Mouse (Mus musculus) lung, adult 2 months (tissue): ENCODE results near the gene Rps6kc1. TPM values are rescaled to one million over a fixed set of nuclear protein-coding genes. Genes with fewer than 3 reads are reported as not detected.

Experiments
- DNase-seq: peaks from one replicate; pipeline ENCODE4 v3.0.0; 2022
- H3K4me1 ChIP-seq: fragments of 200-500 bp; 2 replicates; pipeline ENCODE4 v1.6.1; 2011; ENCODE audit warnings: low read length; ENCODE audit not compliant: control insufficient read depth, insufficient read depth
- H3K4me3 ChIP-seq: fragments of 200-500 bp; replicated peaks from 2 replicates; pipeline ENCODE3; 2011; ENCODE audit warnings: low read depth, mild to moderate bottlenecking, control low read depth, low read length; ENCODE audit errors: extremely low read depth
- CTCF ChIP-seq: fragments of 200-500 bp; IDR thresholded peaks from 2 replicates; pipeline ENCODE4 v1.5.1; 2011; ENCODE audit warnings: mild to moderate bottlenecking, low read length, control low read depth; ENCODE audit not compliant: insufficient read depth
- POLR2A ChIP-seq: fragments of 200-500 bp; IDR thresholded peaks from 2 replicates; pipeline ENCODE4 v1.6.1; 2011; ENCODE audit warnings: low read depth, mild to moderate bottlenecking, control low read depth, low read length, borderline replicate concordance; ENCODE audit errors: extremely low read depth
- WGBS: fragments of 180-500 bp; shearing (Covaris S2); methylation state at CpG from one replicate; pipeline ENCODE4 v1.1.7; 2018; 5-methylcytosine and 5-hydroxymethylcytosine counted together
- polyA plus RNA-seq: library from polyadenylated mRNA; depleted of rRNA; stranded (reverse); fragments of >200 nt; gene quantifications from 2 replicates; pipeline ENCODE4 v1.2.3, GENCODE M21; 2012; rRNA removed

The Rps6kc1 gene
- 5.7 and 9.7 TPM in 2 replicates for polyA plus RNA-seq

DNA sequence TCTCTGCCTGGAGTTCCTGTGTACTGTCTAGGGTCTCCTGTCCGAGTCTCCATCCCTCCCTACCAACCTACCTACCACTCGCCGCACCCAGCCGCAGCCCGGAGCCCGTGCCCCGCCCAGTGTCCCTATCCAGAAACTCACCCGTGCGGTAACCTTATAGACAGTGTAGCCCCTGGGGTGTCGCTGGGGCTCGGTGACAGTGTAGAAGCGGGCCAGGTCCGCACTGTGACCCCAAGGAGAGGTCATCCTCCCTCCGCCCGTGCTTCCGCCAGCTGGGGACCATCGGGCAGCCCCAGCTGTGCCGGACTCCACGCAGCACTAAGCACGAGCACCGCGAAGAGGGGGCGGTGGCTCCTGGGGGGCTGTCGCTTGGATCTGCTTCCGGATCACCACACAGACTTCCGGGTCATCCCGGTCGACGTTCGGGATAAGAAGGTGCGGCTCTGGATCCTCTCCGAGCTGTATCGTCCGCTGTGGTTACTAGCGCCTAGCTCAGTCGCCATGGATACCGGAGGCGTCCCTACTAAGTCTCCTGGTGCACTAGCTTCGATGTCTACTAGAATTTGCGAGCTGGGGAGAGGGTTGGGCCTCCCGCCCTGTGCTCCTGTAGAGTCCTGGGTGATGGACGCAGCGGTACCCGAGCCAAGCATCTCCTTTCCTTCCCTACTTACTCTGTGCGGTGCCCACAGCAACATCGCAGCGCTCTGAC is at the start of gene Rps6kc1:
Rps6kc1 (minus strand) TSS at position 356 of the 709 bp plus-strand sequence.
- peak; percentile 84 for DNase-seq
- WGBS = under 1% methylated on average over 47 of the region's 47 CpGs
- Histone ChIP-seq H3K4me1 (peaks cover 5% of the 10 kb centered on the region; the same call in 1 of the 2 replicates), H3K4me3 (peak within 1 kb of the TSS; percentile 91)
- TF ChIP-seq POLR2A (peak; percentile 96), CTCF (no peak)

DNA sequence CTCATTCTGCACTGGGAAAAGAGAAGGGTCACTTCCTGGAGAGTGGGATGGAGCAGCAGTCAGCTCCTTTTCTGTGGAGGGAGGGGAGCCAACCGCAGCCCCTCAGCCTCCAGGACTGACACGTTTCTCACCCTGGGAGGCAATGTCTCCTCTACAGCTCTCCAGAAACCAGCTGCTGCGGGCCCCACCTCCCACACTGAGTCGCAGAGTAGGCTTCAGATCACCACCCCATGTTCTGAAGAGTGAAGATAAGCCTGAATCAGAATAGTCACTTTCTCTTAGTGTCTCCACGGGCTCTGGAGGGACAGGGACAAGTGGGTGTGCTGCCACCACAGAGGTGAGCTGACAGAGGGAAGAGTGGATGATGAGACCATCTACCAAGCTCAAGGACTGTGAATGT is 47.3 kb upstream of the Rps6kc1 start:
- no peak overlapping the region for H3K4me3 ChIP-seq
- TF ChIP-seq CTCF = no peak
- TF ChIP-seq POLR2A = no peak
- WGBS = 67% methylated on average over 5 of the region's 5 CpGs
- no peaks in the 10 kb centered on the region for H3K4me1 ChIP-seq
- no peak for DNase-seq

DNA sequence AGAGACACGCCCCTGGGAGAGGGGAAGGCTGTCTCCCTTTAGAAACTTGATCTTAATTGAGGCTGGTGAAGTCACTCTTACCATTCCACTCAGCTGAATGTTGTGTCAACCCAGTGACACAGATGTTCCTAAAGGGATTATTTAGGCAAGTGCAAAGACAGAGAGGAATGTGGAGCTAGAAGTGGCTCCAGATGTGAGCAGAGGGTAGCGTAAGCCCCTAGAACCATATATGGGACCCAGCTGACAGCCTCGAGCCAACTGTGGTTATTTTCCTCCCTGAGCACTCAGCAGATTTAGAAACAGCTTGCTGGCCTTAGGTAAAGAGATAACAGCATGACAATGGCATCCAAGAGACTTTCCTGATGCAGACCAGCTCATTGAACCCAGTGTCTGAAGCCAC is 41.4 kb upstream of the Rps6kc1 start:
- TF ChIP-seq POLR2A (no peak), CTCF (no peak)
- DNase-seq = no peak
- 75% methylated on average over 3 of the region's 3 CpGs for WGBS
- Histone ChIP-seq H3K4me1 (no peaks in the 10 kb centered on the region), H3K4me3 (no peak overlapping the region)

DNA sequence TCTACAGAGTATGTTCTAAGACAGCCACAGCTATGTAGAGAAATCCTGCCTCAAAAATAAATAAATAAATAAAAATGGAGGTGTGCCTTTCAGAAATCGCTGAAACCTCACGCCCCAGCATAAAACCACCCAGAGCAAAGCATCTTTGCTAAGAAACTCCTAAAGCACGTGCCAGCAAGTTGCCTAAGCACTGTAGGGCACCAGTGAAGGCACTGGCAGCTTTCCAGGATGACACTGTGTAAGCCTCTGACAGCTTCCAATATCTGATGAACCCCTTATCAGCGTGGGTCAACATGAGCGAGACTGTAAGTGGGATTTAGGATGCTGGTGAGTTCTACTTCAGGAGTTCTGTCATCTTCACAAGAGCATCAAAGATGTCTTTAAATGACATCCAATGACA is 39.4 kb upstream of the Rps6kc1 start:
- TF ChIP-seq CTCF (no peak), POLR2A (no peak)
- Histone ChIP-seq H3K4me3 (no peak overlapping the region), H3K4me1 (no peaks in the 10 kb centered on the region)
- WGBS = 77% methylated on average over 5 of the region's 5 CpGs
- no peak for DNase-seq

DNA sequence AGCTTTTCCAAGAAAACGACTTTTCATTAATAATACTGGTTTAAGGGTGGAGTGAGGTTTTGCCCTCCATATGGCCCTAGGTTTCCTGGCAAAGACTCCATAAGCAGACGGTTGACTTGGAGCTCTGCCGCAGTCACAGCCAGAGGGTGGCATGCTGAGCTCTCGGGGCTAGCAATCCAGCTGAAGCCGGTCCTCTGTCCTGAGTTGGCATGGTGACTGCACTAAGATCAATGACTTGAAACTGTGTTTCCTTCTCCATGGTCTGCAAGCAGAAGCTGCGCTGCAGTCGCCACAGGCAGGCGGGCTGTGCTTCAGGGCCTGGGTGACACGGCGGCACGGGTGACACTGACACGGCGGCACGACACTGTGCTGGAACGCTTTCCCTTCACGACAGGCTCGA is 37.3 kb upstream of the Rps6kc1 start:
- Histone ChIP-seq H3K4me3 (no peak overlapping the region), H3K4me1 (no peaks in the 10 kb centered on the region)
- no peak for DNase-seq
- WGBS = 89% methylated on average over 17 of the region's 17 CpGs
- TF ChIP-seq POLR2A (no peak), CTCF (no peak)

DNA sequence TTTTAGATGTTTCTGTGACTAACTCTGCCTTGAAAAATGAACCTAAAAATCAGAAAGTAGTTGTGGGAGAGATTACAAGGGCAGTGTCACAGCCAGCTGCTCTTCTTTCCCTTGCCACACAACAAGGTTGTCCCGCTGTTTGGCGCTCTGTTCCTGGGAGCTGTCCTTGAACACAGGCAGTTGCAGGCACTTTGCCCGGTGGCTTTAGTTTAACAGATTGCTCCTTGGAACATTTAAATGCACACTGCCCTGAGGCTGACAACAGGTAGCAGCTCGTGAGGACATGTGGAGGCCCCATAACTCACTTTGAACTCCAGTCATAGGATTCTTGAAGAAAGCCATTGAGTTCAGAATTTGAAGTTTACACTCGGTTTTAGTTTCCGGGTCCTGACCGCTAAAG is 36.9 kb upstream of the Rps6kc1 start:
- TF ChIP-seq POLR2A (no peak), CTCF (no peak)
- Histone ChIP-seq H3K4me3 (no peak overlapping the region), H3K4me1 (no peaks in the 10 kb centered on the region)
- WGBS = 91% methylated on average over 7 of the region's 7 CpGs
- DNase-seq = no peak

DNA sequence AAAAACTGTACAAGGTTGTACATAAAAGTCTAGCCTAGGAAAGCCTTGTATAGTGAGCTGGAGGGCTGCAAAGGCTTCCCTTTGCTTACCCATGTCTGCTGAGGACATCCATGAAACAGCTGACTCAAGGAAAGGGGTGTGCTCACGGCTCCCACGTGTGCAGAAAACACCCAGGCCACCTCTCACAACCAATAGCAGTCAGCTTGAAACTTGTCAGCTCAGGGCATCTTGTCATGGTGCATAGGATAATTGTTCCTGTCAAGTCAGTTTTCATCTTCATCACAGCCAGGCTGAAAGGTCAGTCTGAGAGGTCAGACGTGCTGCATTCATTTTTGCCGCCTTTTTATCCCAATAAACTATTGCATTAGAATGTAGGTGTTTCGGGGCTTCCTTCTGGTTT is 36.4 kb upstream of the Rps6kc1 start:
- Histone ChIP-seq H3K4me1 (no peaks in the 10 kb centered on the region), H3K4me3 (no peak overlapping the region)
- TF ChIP-seq POLR2A = no peak
- no peak for TF ChIP-seq CTCF
- no peak for DNase-seq
- 82% methylated on average over 5 of the region's 5 CpGs for WGBS

DNA sequence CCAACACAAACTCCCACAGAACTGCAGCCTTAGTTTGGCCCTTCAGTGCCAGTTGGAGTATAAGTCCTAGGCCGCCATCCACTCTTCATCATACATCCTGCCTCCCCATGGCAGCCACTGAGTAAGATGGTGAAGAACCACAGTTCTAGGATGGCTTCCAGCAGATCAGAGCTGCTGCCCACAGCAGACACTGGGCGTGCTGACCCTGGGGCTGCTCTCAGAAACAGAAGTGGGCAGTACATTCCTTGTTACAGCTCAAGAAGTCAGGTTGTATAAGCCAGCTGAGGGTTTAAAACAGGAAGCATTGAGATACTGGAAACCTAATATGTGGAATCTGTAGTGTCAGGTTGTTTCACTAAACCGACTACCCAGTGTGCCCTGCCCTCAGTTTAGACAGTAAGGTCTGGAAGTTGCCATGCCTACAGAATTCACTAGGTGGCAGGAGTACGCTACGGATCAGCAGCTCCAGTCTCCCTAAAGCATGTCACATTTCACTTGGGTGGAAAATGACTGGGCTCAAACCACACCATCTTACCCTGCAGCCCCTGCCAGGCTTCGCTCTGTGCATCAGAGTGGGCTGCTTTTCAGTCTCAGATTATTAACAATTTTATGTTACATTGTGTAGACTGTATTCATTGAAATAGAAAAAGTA is 32.7 kb upstream of the Rps6kc1 start:
- WGBS = 50% methylated on average over 6 of the region's 6 CpGs
- DNase-seq = peak; percentile 70
- Histone ChIP-seq H3K4me1 (no peaks in the 10 kb centered on the region), H3K4me3 (no peak overlapping the region)
- no peak for TF ChIP-seq POLR2A
- TF ChIP-seq CTCF = peak; percentile 89

DNA sequence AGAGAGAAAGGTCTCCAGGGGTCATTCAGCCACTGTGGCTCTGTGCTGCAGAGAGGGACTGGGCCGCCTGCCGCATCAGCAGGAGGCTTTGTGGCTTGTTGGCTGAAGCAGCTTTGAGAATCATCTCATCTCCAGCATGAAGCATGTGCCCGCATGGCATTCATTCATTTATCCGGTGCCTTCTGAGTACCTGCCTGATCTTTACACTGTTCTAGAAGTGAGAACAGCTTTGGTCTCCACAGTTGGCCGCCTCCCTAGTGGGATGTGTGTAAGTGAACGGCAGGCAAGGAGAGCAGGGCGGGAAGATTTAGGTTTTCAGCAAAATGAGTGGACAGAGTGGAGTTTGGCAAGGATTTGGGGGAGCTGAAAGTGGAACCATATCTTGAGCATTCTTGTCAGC is 28.2 kb upstream of the Rps6kc1 start:
- no peak overlapping the region for H3K4me3 ChIP-seq
- no peak for DNase-seq
- no peaks in the 10 kb centered on the region for H3K4me1 ChIP-seq
- 95% methylated on average over 7 of the region's 7 CpGs for WGBS
- TF ChIP-seq POLR2A = no peak
- TF ChIP-seq CTCF = no peak

DNA sequence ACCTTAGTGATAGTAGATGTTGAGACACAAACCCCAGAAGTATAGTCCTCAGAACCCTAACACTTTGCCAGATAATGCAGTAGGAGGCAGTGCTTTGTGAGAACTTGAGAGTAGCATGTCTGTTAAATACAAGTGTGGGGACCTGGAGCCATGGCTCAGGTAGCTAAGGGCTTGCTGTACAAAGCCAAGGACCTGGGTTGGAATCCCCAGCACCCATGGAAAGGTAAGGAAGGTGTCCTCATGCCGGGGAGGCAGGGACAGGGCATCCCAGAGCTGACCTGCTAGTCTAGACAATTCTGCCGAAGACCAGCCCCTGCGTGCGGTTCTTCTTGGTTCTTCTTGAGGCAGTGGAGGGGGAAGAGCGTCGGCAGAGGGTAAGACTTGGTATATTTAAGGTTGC is 18.6 kb upstream of the Rps6kc1 start:
- no peak for TF ChIP-seq CTCF
- TF ChIP-seq POLR2A = no peak
- WGBS = 77% methylated on average over 6 of the region's 6 CpGs
- no peak for DNase-seq
- Histone ChIP-seq H3K4me1 (peaks cover 13% of the 10 kb centered on the region), H3K4me3 (no peak overlapping the region)
